Mouse (Mus musculus): ENCODE measurements around the gene Ubxn1.
"Not testable (repeated sequence)": the region's sequence is repeated elsewhere in the genome, so short reads cannot be mapped to it uniquely, and the experiment has no call there.

Ubxn1 gene

DNA sequence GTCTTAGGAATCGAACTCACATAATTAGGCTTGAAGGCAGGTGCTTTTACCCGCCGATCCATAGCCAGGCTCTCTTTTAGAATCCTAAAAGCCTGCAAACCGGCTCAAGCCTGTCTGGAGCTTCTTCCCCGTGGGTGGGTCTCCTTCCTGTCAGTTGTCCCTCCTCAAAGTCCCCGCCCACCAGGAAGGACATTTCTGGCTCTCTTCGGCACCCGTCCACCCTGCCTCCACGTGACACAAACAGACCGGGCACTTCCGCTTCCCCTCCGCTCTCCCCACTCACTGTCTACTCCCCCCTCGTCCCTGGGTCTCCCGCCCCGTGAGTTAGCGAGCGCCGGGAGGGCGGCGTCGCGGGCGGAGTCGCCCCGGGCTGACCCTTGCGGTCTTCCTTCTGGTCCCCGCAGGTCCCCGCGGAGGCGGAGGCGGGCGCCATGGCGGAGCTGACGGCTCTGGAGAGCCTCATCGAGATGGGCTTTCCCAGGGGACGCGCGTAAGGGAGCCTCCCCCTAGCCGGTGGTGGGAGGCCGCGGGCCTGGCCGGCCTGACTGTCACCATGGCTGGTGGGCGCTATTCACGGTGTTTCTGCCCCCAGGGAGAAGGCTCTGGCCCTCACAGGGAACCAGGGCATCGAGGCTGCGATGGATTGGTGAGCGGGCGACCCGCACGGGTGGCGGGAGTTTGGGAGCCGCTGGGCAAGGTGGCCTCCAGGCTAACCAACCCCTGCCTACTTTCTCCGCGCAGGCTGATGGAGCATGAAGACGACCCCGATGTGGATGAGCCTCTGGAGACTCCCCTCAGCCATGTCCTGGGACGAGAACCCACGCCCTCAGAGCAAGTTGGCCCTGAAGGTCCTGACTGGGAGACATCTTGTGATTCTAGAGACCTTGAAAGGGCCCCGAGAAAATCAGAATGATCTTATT is at the start of gene Ubxn1:
Gene Ubxn1 (plus strand): TSS at position 230 of the 920 bp plus-strand sequence.
- DNase-seq (ENCODE audit: low spot score): peak; percentile 99

DNA sequence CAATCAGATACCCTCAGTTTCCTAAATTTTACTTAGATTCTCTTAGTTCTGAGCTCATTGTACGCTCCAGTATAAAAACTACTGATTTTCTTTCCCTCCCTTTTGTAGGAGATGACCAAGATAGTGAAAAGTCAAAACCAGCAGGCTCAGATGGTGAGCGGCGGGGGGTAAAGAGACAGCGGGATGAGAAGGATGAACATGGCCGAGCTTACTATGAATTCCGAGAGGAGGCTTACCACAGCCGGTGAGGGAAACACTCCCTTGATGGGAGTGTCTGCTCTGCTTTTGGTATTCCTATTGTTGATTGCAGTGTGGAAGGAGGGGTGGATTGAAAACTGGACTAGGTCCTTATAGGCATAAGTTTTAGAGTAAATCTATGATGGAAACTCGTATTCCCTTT is 48.6 kb upstream of the Ubxn1 start:
- DNase-seq (ENCODE audit: low spot score): no peak

DNA sequence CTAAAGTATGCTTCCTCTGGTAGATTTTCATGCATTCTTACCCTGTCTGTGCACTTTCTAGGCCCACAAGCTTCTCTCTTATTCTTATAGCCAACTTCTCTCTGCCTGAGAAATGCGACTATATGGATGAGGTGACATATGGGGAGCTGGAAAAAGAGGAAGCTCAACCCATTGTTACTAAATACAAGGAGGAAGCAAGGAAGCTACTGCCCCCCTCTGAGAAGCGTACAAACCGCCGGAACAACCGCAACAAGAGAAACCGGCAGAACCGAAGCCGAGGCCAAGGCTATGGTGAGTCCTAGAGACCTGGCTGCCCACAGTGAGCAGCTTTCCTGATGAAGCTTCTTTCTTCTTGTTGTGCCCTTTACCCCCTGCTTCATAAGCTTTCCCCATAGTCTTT is 41.6 kb upstream of the Ubxn1 start, which contains the start of gene AC129217.1:
Gene AC129217.1 (plus strand): TSS at position 114 of the 400 bp plus-strand sequence.
- no peak for DNase-seq (ENCODE audit: low spot score)

DNA sequence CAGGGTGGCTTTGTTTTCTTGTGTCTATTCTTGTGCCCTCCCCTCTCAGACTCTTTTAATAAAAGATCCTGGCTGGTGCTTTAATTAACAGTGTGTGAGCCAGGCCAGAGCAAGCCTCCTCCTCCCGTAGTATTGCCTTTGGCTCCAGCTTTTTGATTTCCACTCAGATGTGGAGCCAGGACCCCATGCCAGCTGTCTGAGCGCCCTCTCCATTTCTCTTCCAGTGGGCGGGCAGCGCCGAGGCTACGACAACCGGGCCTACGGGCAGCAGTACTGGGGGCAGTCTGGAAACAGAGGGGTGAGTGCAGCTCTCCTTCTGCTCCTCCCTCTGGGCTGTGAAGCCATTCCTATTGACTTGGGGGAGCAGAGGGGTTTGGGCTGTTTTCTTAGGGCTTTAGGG is 40.6 kb upstream of the Ubxn1 start:
- no peak for DNase-seq (ENCODE audit: low spot score)

DNA sequence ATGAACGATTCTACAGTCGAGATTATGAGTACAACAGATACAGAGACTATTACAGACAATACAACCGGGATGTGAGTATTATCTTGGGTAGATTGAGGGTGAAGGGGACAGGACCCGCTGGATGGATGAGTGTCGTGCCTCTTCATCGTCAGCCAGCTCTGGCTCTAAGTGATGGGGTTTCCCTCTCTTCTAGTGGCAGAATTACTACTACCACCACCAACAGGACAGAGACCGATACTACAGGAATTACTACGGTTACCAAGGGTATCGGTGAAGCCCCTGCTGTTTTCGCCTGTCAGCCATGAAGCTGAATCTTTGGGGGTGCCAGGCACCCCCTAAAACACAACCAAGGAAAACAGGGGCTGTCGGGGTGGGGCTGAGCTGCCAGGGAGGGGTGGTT is 40.0 kb upstream of the Ubxn1 start:
- DNase-seq (ENCODE audit: low spot score): peak; percentile 4

DNA sequence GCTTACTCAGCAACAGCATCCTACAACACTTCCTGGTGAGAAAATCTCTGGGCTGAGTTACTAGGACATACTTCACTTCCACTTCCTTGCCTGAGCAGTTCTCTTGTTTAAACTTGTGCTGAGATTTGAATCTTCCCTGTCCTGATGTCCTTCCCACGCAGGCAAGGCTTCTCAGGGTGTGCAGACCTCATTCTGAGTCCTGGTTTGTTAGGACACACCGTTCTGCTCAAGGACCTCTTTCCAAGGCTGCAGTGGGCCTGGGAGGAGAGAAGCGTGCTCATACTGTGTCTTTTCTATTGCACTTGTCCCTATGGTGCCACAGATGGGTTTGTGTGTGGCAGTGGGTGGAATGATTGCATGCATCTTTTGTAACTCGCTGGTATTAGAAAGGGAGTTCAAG is 38.3 kb upstream of the Ubxn1 start:
- DNase-seq (ENCODE audit: low spot score): no peak

DNA sequence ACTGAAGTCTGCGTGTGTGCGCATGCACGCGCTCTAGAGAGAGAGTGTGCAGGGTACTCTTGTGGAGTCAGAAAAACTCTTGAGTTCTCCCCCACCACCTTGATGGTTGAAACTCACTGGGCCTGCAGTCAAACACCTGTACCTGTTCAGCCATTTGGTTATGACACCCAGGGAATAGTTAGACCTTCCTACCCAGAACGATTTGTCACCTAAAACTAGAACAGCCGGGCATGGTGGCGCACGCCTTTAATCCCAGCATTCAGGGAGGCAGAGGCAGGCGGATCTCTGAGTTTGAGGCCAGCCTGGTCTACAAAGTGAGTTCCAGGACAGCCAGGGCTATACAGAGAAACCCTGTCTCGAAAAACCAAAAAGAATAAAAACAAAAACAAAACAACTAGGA is 35.0 kb upstream of the Ubxn1 start:
- not testable (repeated sequence) for DNase-seq (ENCODE audit: low spot score)

DNA sequence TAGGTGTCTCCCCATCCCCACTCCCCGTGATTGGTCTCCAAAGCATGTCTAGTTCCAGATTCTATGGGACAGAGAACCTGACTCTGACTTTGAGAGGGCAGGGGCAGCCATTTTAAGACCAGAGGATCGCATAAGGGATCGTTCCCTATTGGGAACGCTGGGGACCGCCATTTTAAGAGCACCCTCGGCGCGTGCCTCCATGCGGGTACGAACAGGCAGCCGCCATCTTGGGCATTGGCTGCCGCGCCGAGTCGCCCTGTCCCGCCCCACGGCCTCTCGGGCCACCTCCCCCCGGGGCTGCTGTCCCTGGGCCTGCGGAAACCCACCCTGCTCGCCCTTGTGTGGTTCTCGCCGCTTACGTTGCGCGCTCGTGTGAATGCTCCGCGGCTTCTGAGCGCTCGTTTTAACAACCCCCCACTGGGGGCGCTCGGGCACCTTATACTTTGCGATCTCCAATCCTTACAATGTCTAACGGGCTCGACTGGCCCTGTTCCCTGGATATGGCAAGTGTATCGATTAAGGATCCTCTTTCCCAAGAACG is 34.0 kb upstream of the Ubxn1 start, which contains the start of gene Bscl2:
Gene Bscl2 (plus strand): TSS at position 217 of the 541 bp plus-strand sequence.
- peak; percentile 89 for DNase-seq (ENCODE audit: low spot score)

DNA sequence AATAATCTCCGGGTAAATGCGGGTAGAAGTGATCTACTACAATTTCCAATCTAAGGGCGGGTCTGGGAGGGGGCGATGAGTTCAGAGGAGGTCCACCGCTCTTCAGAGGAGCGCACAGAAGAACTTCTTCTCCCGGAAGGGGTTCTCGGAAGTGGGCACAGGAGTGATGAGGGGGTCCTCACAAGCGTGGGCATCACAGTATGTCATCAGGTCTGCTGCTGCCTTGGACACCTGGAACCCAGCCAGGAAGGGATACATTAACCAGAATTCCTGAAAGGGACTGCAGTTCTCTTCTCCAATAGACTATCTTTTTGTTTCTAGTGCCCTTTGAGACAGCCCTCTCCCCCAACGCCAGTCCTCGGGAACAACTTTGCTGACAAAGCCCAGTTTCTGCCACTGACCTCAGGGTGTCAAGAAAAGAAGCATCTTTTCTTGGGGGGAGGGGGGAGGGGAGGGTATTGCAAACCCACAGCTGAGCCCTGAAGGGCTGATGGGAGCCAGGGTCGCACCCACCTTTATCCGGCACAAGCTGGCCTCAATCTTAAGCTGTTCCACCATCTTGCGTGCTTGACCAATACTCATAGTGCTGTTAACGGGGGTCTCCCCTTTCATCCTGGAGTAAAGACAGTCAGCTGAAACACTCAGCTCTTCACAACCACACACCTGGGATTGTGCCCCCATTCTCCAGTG is 33.1 kb upstream of the Ubxn1 start:
- DNase-seq (ENCODE audit: low spot score): no peak

DNA sequence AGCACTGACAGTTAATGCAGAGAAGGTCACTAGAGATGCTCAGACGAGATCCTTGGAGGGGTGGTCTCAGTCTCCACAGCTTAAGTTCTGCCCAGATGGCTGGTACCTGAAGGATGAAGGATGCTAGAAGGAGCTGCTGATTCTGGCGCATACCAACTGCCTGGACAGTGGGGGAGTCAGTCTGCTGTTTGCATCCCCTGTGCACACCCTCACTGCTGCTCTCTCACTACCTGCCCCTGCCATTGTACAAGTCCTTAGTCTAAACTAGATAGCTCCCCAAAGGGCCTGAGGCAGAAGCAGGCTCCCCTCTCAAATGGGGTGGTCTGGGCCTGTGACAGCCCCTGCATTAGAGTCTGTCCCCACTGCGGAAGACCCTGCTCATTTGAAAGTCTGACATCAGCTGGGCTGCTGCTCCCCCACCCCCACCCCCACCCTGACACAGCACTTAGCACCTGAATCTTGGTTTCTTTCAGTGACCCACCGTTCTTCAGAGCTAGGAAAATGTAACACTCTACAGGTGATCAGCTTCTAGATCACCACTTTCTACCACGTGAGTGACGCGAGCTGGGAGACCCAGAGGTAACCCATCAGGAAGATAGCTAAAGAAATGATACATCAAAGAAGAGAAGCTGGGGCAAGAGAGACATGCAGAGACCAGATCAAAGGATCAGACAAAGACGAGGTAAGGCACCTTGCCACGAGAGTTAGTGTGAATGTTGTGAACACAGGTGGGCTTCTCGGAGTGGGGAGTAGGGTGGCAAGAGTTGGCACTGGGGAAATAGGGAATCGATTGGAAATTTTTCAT is 32.0 kb upstream of the Ubxn1 start, which contains the start of gene Gng3:
Gene Gng3 (minus strand): TSS at position 92 of the 805 bp plus-strand sequence.
- DNase-seq (ENCODE audit: low spot score): peak; percentile 67

DNA sequence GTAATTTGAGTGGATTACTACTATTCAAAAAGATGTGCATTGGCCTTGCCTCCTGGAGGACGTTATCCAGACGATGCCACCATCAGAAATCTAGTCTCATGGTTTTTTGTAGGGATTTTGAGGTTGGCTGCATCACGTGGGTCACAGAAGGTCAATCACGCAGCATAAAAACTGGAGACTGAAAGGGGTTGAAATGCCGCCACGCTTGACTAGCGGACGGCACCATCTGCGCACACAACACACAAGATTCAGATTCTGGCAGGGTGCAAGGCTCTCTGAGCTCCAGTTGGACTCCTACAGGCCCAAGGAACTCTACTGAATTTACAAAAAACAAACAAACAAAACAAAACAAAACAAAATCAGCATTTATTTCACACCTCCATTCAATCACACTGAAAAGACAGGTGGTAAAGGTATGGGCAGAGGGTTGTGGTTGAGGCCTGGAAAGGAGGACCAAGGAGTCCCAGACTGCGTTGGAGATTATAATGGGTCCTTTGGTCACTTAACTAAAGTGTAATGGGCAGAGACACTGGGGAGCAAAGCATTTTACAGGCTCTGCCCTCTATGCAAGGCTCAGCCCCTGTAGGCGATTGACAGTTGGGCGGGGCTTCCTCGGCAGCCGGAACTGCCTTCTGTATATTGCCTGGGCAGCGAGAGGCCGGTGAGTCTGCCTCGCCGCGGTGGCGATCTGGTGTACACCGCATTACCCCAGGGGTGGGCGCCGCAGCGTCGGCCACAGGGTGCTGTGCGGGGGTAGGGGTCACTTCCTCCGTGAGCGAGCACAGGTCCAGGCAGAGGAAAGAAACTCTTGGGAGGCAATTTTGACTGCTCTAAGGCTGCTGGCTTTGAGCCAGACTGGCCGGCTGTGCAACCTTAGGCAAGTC is 31.1 kb upstream of the Ubxn1 start:
- peak; percentile 82 for DNase-seq (ENCODE audit: low spot score)

DNA sequence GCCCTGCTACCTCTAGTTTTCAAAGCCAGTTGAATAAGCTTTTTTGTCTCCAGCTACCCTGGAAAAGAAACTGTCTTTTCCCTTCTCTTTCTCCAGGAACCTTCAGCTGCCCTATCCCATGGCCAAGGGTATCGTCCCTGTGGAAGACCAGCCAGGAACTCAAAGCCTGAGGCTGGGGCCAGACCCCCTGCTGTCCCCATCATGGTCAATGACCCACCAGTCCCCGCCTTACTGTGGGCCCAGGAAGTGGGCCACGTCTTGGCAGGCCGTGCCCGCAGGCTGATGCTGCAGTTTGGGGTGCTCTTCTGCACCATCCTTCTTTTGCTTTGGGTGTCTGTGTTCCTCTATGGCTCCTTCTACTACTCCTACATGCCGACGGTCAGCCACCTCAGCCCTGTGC is 30.3 kb upstream of the Ubxn1 start:
- DNase-seq (ENCODE audit: low spot score): no peak

DNA sequence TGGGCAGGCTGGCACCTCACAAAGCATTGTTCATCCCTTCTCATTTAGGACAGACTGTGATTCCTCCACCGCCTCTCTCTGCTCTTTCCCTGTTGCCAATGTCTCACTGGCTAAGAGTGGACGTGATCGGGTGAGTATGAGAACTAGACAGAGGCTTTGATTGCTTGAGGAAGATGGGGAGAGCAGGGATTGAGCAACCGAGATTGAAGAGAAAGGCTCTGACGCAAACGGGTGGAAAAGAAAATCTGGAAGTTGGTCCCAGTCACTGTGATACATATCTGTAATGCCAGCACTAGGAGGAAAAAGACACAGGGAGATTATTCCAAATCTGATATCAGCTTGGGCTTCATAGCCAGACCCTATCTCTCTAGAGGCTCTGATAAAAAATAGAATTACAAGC is 28.3 kb upstream of the Ubxn1 start:
- DNase-seq (ENCODE audit: low spot score): no peak

DNA sequence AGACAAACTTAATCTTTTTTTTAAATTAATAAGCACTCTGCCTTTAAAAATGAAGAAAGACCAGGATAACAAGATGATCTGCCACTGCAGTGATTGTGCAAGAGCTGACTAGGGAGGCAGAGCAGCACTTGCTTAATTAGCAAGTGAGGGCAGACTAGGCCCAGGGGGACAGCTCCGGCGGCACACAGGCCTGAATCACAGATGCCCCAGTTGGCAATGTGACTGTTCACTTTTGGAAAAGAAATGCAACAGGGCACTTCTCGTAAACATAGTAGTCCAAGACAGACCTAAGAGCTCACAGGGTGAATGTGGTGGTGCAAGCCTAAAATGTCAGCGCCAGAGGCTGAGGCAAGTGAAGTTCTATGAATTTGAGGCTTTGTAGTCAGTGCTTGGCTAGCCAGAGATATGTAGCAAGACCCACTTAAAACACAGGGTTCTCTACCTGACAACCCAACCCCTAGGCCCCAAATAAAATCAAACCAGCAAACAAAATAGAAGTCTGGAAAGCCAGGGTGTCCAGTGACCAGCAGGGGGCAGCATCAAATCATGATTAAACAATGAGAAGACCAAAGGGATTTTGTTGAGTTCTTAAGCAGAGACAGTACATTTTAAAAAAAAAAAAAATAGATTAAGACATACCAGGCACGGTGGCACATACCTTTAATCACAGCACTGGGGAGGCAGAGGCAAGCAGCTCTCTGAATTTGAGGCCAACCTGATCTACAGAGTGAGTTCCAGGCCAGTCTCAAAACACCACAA is 26.7 kb upstream of the Ubxn1 start:
- DNase-seq (ENCODE audit: low spot score): peak; percentile 90

DNA sequence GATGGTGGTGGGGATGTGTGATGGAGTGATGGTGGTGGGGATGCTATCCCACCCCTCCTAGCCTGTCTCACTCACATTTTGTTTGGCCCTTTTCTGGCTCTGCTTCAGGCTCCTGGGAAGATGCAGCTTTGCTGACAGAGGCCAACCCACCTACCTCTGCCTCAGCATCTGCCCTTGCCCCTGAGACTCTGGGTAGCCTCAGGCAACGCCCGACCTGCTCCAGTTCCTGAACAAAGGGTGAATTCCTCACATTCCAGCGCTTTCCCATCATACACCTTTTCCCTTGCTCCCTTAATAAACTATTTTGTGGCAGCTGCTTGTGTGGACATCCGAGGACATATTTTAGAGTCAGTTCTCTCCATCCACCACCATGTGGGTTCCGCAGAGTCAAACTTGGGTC is 22.9 kb upstream of the Ubxn1 start:
- no peak for DNase-seq (ENCODE audit: low spot score)

DNA sequence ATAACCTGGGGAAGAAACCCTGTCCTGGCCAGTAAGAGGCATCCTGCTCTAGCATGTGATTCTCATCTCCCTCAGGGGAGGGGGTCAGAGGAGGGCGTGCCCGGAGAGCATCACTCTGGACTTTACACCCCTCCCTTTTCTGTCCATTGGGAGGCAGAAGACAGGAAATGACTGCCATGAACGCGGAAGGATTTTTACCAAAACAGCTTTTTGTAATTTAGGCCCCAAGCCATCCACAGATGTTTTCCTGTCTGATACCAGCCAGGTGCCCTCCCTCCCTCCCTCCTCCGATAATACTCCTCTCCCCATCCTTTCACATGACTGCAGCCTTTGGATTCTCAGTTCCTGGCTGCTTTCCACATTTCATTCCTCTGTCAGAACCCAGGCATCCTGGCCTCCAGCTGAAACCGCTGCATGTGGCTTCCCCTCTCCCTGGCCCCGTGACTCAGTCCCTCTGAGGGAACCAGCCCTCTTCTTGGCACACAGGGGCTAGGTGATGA is 20.8 kb upstream of the Ubxn1 start, which contains the start of gene Lrrn4cl:
Gene Lrrn4cl (plus strand): TSS at position 367 of the 500 bp plus-strand sequence.
- peak; percentile 64 for DNase-seq (ENCODE audit: low spot score)

DNA sequence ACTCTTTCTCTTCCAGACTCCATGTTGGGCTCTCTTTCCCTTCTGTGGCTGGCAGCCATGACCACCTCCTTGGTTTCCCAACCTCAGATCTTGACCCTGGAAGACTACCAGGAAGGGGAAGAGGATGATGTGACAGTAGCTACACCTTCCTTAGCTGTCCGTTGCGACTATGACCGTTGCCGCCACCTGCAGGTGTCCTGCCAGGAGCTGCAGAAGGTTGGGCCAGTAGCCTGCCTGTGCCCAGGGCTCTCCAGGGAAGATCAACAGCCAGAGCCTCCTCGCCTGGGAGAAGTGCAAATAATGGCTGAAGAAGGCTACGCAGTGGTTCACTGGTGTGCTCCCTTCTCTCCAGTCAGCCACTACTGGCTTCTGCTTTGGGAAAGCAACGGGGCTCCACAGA is 19.7 kb upstream of the Ubxn1 start:
- no peak for DNase-seq (ENCODE audit: low spot score)

DNA sequence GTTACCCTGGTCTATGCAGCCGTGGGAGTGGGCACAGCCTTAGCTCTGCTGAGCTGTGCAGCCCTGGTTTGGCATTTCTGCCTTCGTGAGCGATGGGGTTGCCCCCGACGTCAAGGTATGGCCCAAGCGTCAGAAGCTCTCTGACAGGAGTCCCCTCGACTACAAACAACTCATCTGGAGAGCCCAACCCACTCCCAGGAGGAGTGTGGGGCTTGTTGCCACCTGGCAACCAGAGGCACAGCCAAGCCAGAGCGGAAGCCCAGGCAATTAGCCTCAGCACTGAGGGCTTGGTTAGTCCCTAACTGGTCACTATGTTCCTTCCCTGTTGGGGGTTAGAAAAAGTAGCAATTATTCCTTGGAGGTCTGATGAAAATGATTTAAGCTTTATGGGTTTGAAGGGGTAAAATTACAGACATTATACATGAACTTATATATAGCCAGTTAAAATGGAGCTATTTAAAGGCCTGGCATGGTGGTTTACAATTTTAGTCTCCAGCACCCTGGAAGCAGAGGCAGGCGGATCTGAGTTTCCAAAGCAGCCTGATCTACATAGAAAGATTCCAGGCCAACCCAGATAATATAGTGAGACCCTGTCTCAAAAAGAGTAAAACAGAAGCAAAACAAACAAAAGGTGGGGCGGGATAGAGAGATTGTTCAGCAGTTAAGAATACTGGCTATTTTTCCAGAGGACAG is 18.9 kb upstream of the Ubxn1 start:
- no peak for DNase-seq (ENCODE audit: low spot score)

DNA sequence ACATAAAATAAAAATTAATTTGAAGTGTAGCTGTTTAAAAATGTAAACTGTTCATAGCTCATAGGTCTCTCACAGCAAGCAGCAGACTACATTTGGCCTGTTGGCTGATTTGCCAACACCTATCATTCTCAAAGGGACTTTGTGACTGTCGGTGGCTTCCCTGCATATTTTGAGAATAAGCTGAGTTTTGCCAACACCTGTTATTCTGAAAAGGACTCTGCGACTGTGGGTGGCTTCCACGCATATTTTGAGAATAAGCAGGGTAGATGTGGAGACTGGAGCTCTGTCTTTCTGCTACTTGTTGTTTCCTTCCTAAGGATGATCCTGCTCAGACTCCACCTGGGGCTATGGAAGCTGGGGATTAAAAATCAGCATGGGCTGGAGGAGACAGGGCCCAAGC is 18.2 kb upstream of the Ubxn1 start:
- no peak for DNase-seq (ENCODE audit: low spot score)
